Comparison of ENCODE assay signal across 8 mouse cellular contexts in the genomic region with DNA sequence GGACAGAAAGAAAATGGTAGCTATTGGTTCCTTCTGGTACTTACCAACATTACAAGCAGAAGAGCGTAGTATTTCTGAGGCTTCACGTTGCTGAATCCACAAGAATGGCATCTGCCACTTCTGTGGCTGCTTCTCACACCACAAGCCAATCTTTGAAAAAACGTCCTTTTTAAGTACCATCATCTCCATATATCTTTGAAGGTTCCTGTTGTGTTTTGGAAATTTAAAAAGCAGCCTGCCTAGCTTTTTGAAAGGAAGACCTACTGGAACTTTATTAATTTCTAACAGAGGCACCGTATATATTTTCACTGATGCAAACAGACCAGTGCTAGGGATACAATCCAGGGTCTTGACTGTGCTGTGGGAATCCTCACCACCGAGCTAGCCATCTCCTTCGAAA. TPM values are rescaled to one million over a fixed set of nuclear protein-coding genes. Genes with fewer than 3 reads are reported as not detected.
DNase-seq lines count a peak whose midpoint lies in the region; ATAC-seq and TF ChIP-seq lines count a peak whose summit lies in the region.
"Had no signal": no experiment of that assay in that cellular context is flagged by ENCODE, and none has a peak within 500 bp of the region (broad histone marks: within the 10 kb centered on the region; RNA-seq: fewer than 3 reads in every experiment).

No protein-coding gene starts in this region.

- ATAC-seq in lung, postnatal 0 days = no peak
- no peak for ATAC-seq in forebrain, embryonic 12.5 days (ENCODE audit: low FRiP score)
- no peak for ATAC-seq in limb, embryonic 15.5 days (ENCODE audit: insufficient number of reproducible peaks, low FRiP score, low TSS enrichment, low read depth)

- peak overlapping the region; percentile 92; the same call in 1 of the 2 replicates for H3K4me3 ChIP-seq in lung, postnatal 0 days (ENCODE audit: low read depth, low read length)
- peak overlapping the region; percentile 76 for H3K4me3 ChIP-seq in forebrain, embryonic 12.5 days (replicated peaks)
- H3K4me3 ChIP-seq in limb, embryonic 15.5 days = peak overlapping the region; percentile 60

- WGBS in lung, postnatal 0 days = 21% methylated on average over 6 of the region's 6 CpGs
- WGBS in forebrain, embryonic 12.5 days = 45% methylated on average over 6 of the region's 6 CpGs
- WGBS in limb, embryonic 15.5 days = 30% methylated on average over 6 of the region's 6 CpGs

- H3K27me3 ChIP-seq in lung, postnatal 0 days (replicated peaks; ENCODE audit: insufficient read depth, low read length) = no peaks in the 10 kb centered on the region
- no peaks in the 10 kb centered on the region for H3K27me3 ChIP-seq in forebrain, embryonic 12.5 days
- no peaks in the 10 kb centered on the region for H3K27me3 ChIP-seq in limb, embryonic 15.5 days

- H3K9ac ChIP-seq in lung, postnatal 0 days (replicated peaks; ENCODE audit: low read depth) = 0 out of 2 replicates have a peak overlapping the region, but pooled peaks have one; percentile 92
- peak overlapping the region; percentile 92 for H3K9ac ChIP-seq in forebrain, embryonic 12.5 days
- 0 out of 2 replicates have a peak overlapping the region, but pooled peaks have one; percentile 72 for H3K9ac ChIP-seq in limb, embryonic 15.5 days

- TF ChIP-seq CTCF in lung, postnatal 0 days (IDR thresholded peaks at IDR 0.05) = no peak

- peak overlapping the region; percentile 71 for H3K4me2 ChIP-seq in lung, postnatal 0 days (replicated peaks; ENCODE audit: low read depth, low read length)
- peak overlapping the region; percentile 89 for H3K4me2 ChIP-seq in forebrain, embryonic 12.5 days
- H3K4me2 ChIP-seq in limb, embryonic 15.5 days = peak overlapping the region; percentile 83

- no peaks in the 10 kb centered on the region for H3K9me3 ChIP-seq in lung, postnatal 0 days (ENCODE audit: low read length)
- H3K9me3 ChIP-seq in forebrain, embryonic 12.5 days = no peaks in the 10 kb centered on the region
- no peaks in the 10 kb centered on the region for H3K9me3 ChIP-seq in limb, embryonic 15.5 days

- no peak overlapping the region for H3K27ac ChIP-seq in lung, postnatal 0 days (ENCODE audit: low read length)
- H3K27ac ChIP-seq in forebrain, embryonic 12.5 days = no peak overlapping the region
- H3K27ac ChIP-seq in limb, embryonic 15.5 days = no peak overlapping the region

- H3K36me3 ChIP-seq in lung, postnatal 0 days (ENCODE audit: insufficient read depth, low read length) = no peaks in the 10 kb centered on the region
- peaks cover 18% of the 10 kb centered on the region for H3K36me3 ChIP-seq in forebrain, embryonic 12.5 days (replicated peaks)
- peaks cover 12% of the 10 kb centered on the region; the same call in 1 of the 2 replicates for H3K36me3 ChIP-seq in limb, embryonic 15.5 days

- no peak for TF ChIP-seq EP300 in lung, postnatal 0 days (IDR thresholded peaks at IDR 0.05)

- no peak for DNase-seq in lung, postnatal 0 days (ENCODE audit: low spot score)
- no peak for DNase-seq in lung, postnatal 10 days
- DNase-seq in ovary, postnatal 36 days (ENCODE audit: low spot score) = no peak
- DNase-seq in thymus, postnatal 36 days = no peak
- DNase-seq in embryo, embryonic 9.5 days (ENCODE audit: extremely low spot score) = no peak
- DNase-seq: kidney, adult 8-10 months had no signal

- peaks cover 3% of the 10 kb centered on the region; the same call in 1 of the 2 replicates for H3K4me1 ChIP-seq in lung, postnatal 0 days (ENCODE audit: insufficient read depth, low read depth, low read length)
- H3K4me1 ChIP-seq in forebrain, embryonic 12.5 days = peaks cover 44% of the 10 kb centered on the region
- peaks cover 27% of the 10 kb centered on the region for H3K4me1 ChIP-seq in limb, embryonic 15.5 days

RNA-seq across cellular contexts. Expression of a gene that starts 1.4 kb away (rescaled TPM):
- polyA plus RNA-seq in lung, postnatal 0 days (2015; fragmentation: Nextera tagmentation; extraction: Ambion mirVana) = 3.1 and 4.0 TPM in 2 replicates
- 21.7 and 22.0 TPM in 2 replicates for polyA plus RNA-seq in forebrain, embryonic 12.5 days (2016; fragmentation: Nextera tagmentation; extraction: Ambion mirVana)
- polyA plus RNA-seq in limb, embryonic 15.5 days (2015; fragmentation: Nextera tagmentation; extraction: Ambion mirVana) = 21.3 and 22.4 TPM in 2 replicates
